Mouse (Mus musculus) embryonic facial prominence, embryonic 10.5 days (tissue): ENCODE results near the gene Wrap73. TPM values are rescaled to one million over a fixed set of nuclear protein-coding genes. Genes with fewer than 3 reads are reported as not detected.
A peak's percentile ranks its signal among the peaks of the same experiment; 100 is the strongest.

Source experiments
- DNase-seq: peaks from one replicate; pipeline ENCODE4 v3.0.0-alpha.2; 2017; ENCODE audit warnings: low spot score
- H3K27ac ChIP-seq: fragments of 300-500 bp; sonication (generic); replicated peaks from 2 replicates; pipeline ENCODE4 v1.5.1; 2016; ENCODE audit warnings: mild to moderate bottlenecking
- H3K27me3 ChIP-seq: fragments of 300-500 bp; sonication (generic); replicated peaks from 2 replicates; pipeline ENCODE4 v1.6.1; 2016; ENCODE audit warnings: low read depth, mild to moderate bottlenecking; ENCODE audit not compliant: poor library complexity, severe bottlenecking
- H3K36me3 ChIP-seq: fragments of 300-500 bp; sonication (generic); replicated peaks from 2 replicates; pipeline ENCODE4 v1.6.1; 2016; ENCODE audit warnings: mild to moderate bottlenecking, moderate library complexity
- H3K4me1 ChIP-seq: fragments of 300-500 bp; sonication (generic); 2 replicates; pipeline ENCODE4 v1.6.1; 2016
- H3K4me3 ChIP-seq: fragments of 300-500 bp; sonication (generic); 2 replicates; pipeline ENCODE4 v1.5.1; 2016; ENCODE audit warnings: mild to moderate bottlenecking, moderate library complexity
- H3K9me3 ChIP-seq: fragments of 300-500 bp; sonication (generic); 2 replicates; pipeline ENCODE4 v1.6.1; 2016; ENCODE audit warnings: mild to moderate bottlenecking
- WGBS: fragments of 180-500 bp; shearing (Covaris S2); methylation state at CpG from one replicate; pipeline ENCODE4 v1.1.7; 2016; 5-methylcytosine and 5-hydroxymethylcytosine counted together
- polyA plus RNA-seq: library from polyadenylated mRNA; unstranded; fragments of >200 nt; fragmentation: Nextera tagmentation; extraction: Ambion mirVana; gene quantifications from 2 replicates; pipeline ENCODE4 v1.2.1, GENCODE M21; 2016

The Wrap73 gene
- polyA plus RNA-seq, 1 experiment from 2014 or later, result 50.1 TPM

- H3K4me1 ChIP-seq, result peaks cover 36% of the 10 kb centered on the region
- 2% methylated on average over 42 of the region's 42 CpGs for WGBS
- DNase-seq, result peak; percentile 57
- peak overlapping the region; percentile 84 for H3K4me3 ChIP-seq
- H3K36me3 ChIP-seq, result peaks cover 3% of the 10 kb centered on the region
- no peaks in the 10 kb centered on the region for H3K9me3 ChIP-seq
- peaks cover 70% of the 10 kb centered on the region for H3K27me3 ChIP-seq
- H3K27ac ChIP-seq, result no peak overlapping the region
These were observed 934 bp upstream of the Wrap73 start for GRCm38 (mm10) chr4:154141009-154141867.

GRCm38 (mm10) chr4:154144712-154145111 lies 2.5 kb downstream of the Wrap73 start:
- 85% methylated on average over 3 of the region's 3 CpGs for WGBS
- peaks cover 35% of the 10 kb centered on the region for H3K27me3 ChIP-seq
- no peak for DNase-seq

GRCm38 (mm10) chr4:154146342-154146741 lies 4.2 kb downstream of the Wrap73 start:
- H3K36me3 ChIP-seq, result peaks cover 54% of the 10 kb centered on the region
- DNase-seq, result no peak
- no peaks in the 10 kb centered on the region for H3K9me3 ChIP-seq
- H3K4me1 ChIP-seq, result peaks cover 15% of the 10 kb centered on the region
- 84% methylated on average over 10 of the region's 10 CpGs for WGBS
- H3K4me3 ChIP-seq, result no peak overlapping the region
- H3K27me3 ChIP-seq, result peaks cover 19% of the 10 kb centered on the region
- no peak overlapping the region for H3K27ac ChIP-seq

More at GRCm38 (mm10) chr4:154144712-154145111, 2.5 kb downstream of the Wrap73 start:
- Histone ChIP-seq H3K4me3 (no peak overlapping the region), H3K4me1 (peaks cover 31% of the 10 kb centered on the region), H3K9me3 (no peaks in the 10 kb centered on the region), H3K36me3 (peaks cover 37% of the 10 kb centered on the region), H3K27ac (no peak overlapping the region)

GRCm38 (mm10) chr4:154154104-154154503 lies 11.9 kb downstream of the Wrap73 start:
- Histone ChIP-seq H3K27ac (no peak overlapping the region), H3K27me3 (no peaks in the 10 kb centered on the region), H3K36me3 (peaks cover 97% of the 10 kb centered on the region), H3K4me3 (no peak overlapping the region), H3K4me1 (peaks cover 10% of the 10 kb centered on the region), H3K9me3 (no peaks in the 10 kb centered on the region)
- DNase-seq, result no peak
- WGBS, result 68% methylated on average over 11 of the region's 11 CpGs

- peaks cover 78% of the 10 kb centered on the region for H3K36me3 ChIP-seq
- 85% methylated on average over 7 of the region's 7 CpGs for WGBS
These were observed 13.9 kb downstream of the Wrap73 start for GRCm38 (mm10) chr4:154156050-154156449.

GRCm38 (mm10) chr4:154157970-154158662 lies 15.9 kb downstream of the Wrap73 start:
- WGBS, result 94% methylated on average over 14 of the region's 14 CpGs
- H3K36me3 ChIP-seq, result peaks cover 57% of the 10 kb centered on the region

More at GRCm38 (mm10) chr4:154156050-154156449, 13.9 kb downstream of the Wrap73 start:
- no peak for DNase-seq
- Histone ChIP-seq H3K27me3 (no peaks in the 10 kb centered on the region), H3K9me3 (no peaks in the 10 kb centered on the region), H3K27ac (no peak overlapping the region), H3K4me3 (no peak overlapping the region), H3K4me1 (peaks cover 25% of the 10 kb centered on the region)

GRCm38 (mm10) chr4:154159002-154159401 lies 16.8 kb downstream of the Wrap73 start:
- peaks cover 50% of the 10 kb centered on the region for H3K36me3 ChIP-seq
- 25% methylated on average over 6 of the region's 6 CpGs for WGBS

More at GRCm38 (mm10) chr4:154157970-154158662, 15.9 kb downstream of the Wrap73 start:
- no peak for DNase-seq
- Histone ChIP-seq H3K27ac (no peak overlapping the region), H3K4me3 (no peak overlapping the region), H3K27me3 (no peaks in the 10 kb centered on the region), H3K9me3 (no peaks in the 10 kb centered on the region), H3K4me1 (peaks cover 31% of the 10 kb centered on the region)

GRCm38 (mm10) chr4:154159961-154160537 lies 17.9 kb downstream of the Wrap73 start:
- Histone ChIP-seq H3K4me1 (peaks cover 27% of the 10 kb centered on the region), H3K27me3 (no peaks in the 10 kb centered on the region), H3K9me3 (no peaks in the 10 kb centered on the region), H3K4me3 (peak overlapping the region; percentile 95), H3K27ac (peak overlapping the region; percentile 80), H3K36me3 (peaks cover 40% of the 10 kb centered on the region)
- 3% methylated on average over 47 of the region's 47 CpGs for WGBS
- no peak for DNase-seq

More at GRCm38 (mm10) chr4:154159002-154159401, 16.8 kb downstream of the Wrap73 start:
- DNase-seq, result peak; percentile 83
- Histone ChIP-seq H3K9me3 (no peaks in the 10 kb centered on the region), H3K27me3 (no peaks in the 10 kb centered on the region), H3K27ac (no peak overlapping the region), H3K4me1 (peaks cover 31% of the 10 kb centered on the region), H3K4me3 (peak overlapping the region; percentile 95; the same call in 1 of the 2 replicates)

GRCm38 (mm10) chr4:154160538-154161390 lies 18.6 kb downstream of the Wrap73 start, which contains the start of gene Tprgl:
Gene Tprgl, minus strand, starts transcription at chr4:154160666.
- under 1% methylated on average over 75 of the region's 75 CpGs for WGBS
- Histone ChIP-seq H3K9me3 (no peaks in the 10 kb centered on the region), H3K4me3 (peak within 1 kb of the TSS; percentile 95), H3K27ac (peak within 1 kb of the TSS; percentile 80), H3K36me3 (peaks cover 33% of the 10 kb centered on the region), H3K27me3 (no peaks in the 10 kb centered on the region), H3K4me1 (peaks cover 24% of the 10 kb centered on the region)
- DNase-seq, result peak; percentile 98

- Histone ChIP-seq H3K27me3 (peaks cover 7% of the 10 kb centered on the region; the same call in 1 of the 2 replicates), H3K9me3 (no peaks in the 10 kb centered on the region), H3K27ac (no peak overlapping the region), H3K36me3 (peaks cover 7% of the 10 kb centered on the region), H3K4me1 (peaks cover 24% of the 10 kb centered on the region), H3K4me3 (no peak overlapping the region)
- 15% methylated on average over 7 of the region's 7 CpGs for WGBS
- peak; percentile 82 for DNase-seq
These were observed 21.1 kb downstream of the Wrap73 start for GRCm38 (mm10) chr4:154163296-154163695.

GRCm38 (mm10) chr4:154167053-154167452 lies 24.9 kb downstream of the Wrap73 start:
- Histone ChIP-seq H3K36me3 (no peaks in the 10 kb centered on the region), H3K27ac (no peak overlapping the region), H3K27me3 (peaks cover 39% of the 10 kb centered on the region), H3K4me1 (peaks cover 29% of the 10 kb centered on the region), H3K9me3 (no peaks in the 10 kb centered on the region), H3K4me3 (no peak overlapping the region)
- 24% methylated on average over 5 of the region's 5 CpGs for WGBS
- peak; percentile 74 for DNase-seq
